Mouse (Mus musculus) left cerebral cortex, adult 8-10 months (tissue): ENCODE data around the gene Tfam. TPM values are rescaled to one million over a fixed set of nuclear protein-coding genes. Genes with fewer than 3 reads are reported as not detected.

Source experiments
- DNase-seq, 2 experiments: peaks; one replicate each; pipeline ENCODE4 v3.0.0; 2022; ENCODE audit warnings: low spot score in 2 of 2
- total RNA-seq, 4 experiments: library from RNA; stranded (reverse); gene quantifications; 2 replicates each; pipeline ENCODE4 v1.2.4; 2022

Tfam gene
- total RNA-seq: 10 to 100 TPM; 33.2 to 49.2 (median 37.5) TPM

DNA sequence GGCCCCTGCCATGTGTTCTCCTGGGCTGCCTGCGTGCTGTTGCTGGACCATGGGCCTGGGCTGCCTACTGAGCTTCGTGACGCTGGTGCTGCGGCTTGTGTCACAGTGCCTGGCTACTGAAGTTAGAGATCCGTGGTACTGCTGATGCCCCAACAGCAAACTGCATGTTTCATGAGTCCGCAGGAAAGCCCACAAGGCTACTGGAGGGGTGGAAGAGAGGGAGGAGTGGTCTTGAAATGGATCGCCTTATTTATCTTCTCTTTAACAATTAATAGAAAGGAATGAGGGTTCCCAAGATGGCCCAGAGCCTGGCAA lies at the start of gene Tfam:
Tfam (minus strand) TSS at position 41 of the 315 bp plus-strand sequence.
- no peak for DNase-seq

DNA sequence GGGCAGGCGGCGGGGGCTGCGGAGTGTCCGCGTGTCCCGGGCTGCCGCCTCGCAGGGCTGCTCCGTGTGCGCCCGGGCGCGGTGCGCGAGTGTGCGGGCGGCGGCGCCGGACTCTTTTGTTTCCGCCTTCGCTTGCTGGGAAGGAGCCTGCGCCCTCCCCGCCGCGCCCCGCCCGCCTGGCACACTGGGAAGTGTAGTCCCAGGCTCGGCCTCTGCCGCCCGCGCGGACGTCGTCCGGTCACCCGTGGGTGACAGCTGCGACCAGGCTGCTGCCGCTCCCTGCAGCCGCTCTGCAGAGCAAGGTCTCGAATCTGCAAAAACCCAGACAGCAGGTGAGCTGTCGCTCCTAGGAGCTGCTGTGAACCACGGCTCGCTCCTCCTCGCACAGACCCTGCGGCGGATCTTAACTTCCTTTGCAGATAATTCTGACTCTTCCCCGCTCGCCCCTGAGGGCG lies 47.1 kb upstream of the Tfam start, which contains the start of gene Ube2d1:
Ube2d1 (minus strand) TSS at position 137 of the 455 bp plus-strand sequence.
- DNase-seq: peak; percentile 87 to 91

GRCm38 (mm10) chr10:71284511-71285125 lies 46.5 kb upstream of the Tfam start:
- no peak for DNase-seq

DNA sequence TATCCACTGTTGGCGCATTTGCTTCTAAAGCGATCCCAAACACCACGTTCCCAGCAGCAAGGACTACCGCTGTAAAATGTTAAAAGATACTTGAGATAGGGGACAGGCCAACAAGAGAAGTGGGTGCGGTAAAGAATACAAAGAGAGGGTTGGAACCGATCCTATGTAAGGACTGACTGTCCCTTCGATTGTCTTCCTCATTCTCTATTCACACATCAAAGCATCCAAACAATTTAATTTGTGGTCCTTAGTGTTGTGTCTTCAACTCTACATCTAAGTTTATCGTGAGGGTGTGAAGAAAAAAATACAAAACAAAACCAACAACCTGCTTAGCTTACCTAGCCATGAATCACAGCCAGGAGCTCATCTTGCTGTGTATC lies 46.0 kb upstream of the Tfam start:
- no peak for DNase-seq

DNA sequence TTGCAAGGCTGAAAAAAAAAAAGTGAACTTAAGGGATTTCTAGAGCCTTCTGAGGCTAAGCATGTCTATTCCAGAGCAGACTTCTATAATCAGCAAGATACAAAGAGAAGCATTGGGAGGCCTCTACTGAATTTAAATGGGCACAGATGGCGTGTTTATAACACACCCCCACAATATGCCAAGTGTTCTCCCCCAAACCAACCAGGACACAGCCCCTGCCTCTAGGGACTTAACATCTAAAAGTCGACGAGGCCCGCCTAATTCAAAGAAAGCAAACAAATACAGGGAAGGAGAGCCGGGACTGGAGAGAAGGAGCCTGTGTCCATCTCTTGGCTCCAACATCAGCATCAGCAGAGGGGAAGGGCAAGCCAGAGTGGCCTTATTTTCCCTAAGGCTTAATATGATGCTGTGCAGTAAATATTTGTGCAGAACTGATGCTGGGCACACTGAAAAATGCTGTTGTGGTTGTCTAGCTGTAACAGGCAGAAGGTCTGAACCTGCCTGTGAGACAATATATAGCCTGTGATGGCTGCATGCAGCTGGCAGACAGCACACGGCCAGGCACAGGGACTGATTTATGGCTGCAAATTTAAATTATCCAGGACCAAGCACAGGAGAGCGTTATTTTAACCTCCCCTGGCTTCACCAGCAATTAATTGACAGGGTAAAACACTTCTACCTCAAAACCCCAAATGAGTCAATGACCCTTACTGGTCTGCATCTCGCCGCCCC lies 35.1 kb upstream of the Tfam start:
- no peak for DNase-seq

DNA sequence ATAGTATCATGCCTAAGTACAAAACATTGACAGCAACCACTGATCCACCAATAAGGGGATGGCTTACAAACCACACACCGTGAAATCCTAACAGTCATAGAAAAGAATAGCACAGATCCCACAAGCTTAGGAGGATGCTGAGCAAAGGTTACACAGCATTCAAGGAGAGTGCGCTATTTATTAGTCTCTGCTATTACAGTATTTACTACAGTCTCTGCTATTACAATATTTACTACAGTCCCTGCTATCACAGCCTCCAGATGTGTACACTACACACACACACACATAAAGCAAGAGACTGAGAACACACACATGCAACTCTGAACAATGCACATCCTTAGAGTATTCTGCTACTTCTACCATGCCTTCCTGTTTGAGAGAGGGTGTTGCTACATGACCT lies 29.9 kb upstream of the Tfam start:
- no peak for DNase-seq

DNA sequence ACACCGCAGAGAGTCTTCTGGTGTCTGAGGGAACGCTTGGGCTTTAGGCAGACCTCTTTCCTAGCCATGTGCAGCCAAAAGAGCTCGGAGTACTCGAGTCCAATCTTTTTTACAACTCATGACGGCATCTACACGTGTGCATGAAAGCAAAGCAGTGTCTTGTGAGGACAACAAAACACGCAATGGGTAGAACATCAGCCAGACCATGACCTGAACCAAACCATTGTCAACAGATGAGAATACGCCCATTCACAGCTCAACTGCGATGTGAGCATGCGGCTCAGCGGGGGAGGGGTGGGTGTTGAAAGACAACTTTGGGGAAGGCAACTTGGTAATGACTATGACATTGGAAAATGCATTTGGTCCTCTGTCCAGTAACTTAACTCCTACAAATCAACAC lies 29.4 kb upstream of the Tfam start:
- peak in 1 of 2 experiments; percentile 68 for DNase-seq

- no peak for DNase-seq
These were observed 27.0 kb upstream of the Tfam start for GRCm38 (mm10) chr10:71265067-71265466.

GRCm38 (mm10) chr10:71261637-71262036 lies 23.6 kb upstream of the Tfam start:
- no peak for DNase-seq

- DNase-seq: no peak
These were observed 20.9 kb upstream of the Tfam start for GRCm38 (mm10) chr10:71258943-71259342.

DNA sequence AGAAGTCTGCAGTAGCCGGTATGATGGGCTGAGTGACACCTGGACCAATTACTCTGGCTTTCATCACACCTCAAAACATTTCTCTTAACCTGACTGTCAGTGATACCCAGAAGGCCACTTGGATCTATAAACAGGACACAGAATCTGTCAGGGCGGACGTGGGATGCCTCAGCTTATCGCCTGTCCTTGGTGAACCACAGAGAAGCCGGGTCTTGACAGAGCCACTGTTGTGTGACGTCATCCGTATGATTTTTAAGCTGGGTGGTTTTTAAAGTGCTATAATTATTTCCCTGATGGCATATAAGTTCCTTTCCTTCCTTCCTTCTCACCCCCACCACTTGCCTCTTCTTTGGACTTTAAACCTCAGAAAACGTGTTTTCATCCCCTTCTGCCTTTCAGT lies 20.4 kb upstream of the Tfam start:
- DNase-seq: no peak

DNA sequence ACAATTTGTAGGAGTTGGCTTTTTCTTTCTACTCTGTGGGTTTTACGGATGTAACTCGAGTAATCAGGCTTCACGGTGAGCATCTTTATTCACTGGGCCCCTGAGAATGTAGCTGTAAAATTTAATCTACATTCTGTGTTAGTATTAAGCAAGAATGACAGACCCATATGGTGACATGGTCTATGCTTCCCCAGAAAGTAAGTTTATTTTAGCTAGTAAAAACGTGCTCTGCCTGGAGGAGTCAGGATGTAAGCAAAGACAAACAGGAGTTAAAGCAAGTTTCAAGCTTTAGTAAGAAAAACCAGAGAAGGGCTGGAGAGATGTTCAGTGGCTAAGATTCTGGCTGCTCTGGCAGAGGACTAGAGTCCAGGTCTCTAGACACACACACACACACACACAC lies 15.1 kb upstream of the Tfam start:
- DNase-seq: no peak

GRCm38 (mm10) chr10:71252421-71252820 lies 14.3 kb upstream of the Tfam start:
- no peak for DNase-seq

DNA sequence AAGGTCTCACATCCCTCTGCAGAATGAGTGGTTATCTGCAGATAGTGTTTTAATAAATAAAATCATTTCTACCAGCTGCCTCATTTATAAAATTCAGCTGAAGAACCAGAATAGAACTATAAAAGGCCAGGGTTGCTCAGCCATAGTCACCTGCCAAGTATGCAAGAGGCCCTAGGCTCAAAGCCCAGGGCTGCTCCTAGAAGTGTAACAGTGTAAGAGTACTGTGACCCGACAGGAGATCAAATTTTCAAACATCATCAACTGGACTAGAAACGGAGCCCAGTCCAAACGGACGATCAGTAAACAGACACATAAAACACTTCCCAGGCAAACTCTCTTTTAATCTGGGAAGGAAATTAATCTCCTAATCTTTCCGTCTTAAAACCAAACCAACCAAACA lies 13.8 kb upstream of the Tfam start:
- DNase-seq: no peak

GRCm38 (mm10) chr10:71251256-71251655 lies 13.2 kb upstream of the Tfam start:
- DNase-seq: no peak

DNA sequence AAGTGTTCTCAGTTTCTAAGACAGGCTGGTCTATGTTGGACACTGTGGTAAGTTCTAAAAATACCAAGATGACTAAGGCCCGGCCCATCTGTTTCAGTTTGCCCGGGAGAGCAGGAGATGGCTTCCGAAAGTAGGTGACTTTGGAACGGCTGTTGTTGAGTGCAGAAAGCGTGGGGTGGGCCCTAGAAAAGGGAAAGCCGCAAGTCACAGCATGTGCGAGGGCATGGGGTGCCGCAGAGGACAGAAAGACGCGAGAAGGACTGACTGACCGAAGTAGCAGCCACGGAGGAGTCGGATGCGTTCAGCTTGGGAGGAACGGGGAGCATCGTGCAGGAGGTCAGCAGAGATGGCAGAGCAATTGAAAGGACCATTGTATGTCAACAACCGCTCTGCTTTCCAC lies 12.4 kb upstream of the Tfam start:
- peak in 1 of 2 experiments; percentile 79 for DNase-seq

DNA sequence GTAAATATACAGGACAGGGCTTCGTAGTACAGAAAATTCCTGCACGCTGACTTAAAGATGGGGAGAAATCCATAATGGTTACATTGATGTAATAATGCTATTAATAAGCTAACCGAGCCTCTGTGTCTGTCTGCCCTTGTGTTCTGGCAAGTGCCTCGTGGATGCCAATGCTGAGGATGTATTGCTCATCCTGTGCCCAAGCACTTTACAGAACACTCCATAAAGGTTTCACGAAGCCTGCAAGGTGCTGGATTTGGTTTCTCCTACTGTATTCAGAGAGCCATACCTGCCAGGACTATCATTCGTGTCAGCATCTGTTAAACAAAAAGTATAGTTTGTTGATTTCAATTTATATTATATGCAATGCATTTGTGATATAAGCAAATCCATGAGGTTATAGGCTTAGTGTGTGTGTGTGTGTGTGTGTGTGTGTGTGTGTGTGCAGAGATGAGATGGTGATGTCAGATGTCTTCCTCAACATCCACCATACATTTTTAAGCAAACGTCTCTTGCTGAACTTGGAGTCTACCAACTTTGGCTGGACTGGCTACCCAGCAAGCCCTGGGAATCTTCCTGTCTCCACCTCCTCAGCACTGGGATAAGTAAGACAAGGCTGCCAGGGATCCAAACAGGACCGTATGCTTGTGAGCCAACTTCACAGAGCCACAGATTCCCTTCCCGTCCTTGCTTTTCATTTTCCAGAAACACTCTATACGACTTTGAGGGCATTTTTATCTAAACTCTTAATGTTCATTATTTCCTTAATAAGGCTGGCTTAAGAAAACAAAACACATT lies 11.2 kb upstream of the Tfam start:
- DNase-seq: peak in 1 of 2 experiments; percentile 37

GRCm38 (mm10) chr10:71246956-71247355 lies 8.9 kb upstream of the Tfam start:
- DNase-seq: no peak

DNA sequence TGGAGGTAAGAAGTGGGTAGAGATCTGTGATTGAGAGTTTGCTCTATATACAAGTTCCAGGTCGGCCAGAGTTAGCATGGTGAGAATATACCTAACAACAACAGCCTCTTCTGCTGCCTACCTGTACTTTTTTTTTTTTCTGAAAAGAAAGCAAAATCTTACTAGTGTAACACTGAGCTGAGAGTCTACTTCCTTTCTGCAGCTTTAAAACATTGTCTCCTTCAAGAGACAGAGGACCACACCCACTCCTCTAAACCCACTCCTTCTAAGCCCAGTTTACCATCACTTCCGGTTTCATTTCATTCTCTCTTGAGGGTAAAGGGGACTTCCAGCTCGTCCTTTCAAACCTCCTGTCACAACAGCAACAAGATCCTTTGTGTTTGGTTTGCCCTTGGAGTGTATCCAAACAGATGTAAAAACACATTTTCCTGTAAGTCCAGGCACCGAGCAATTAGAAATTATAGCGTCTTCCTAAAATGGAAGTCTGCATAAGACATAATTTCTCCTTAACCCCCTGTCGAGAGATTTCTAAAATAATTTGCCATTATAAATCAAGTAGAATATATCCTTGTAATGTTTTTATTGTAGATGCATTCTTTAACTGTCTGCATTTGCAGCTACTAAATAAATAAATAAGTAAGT lies 1.5 kb upstream of the Tfam start:
- DNase-seq: no peak

- peak; percentile 91 to 94 for DNase-seq
These were observed 402 bp downstream of the Tfam start for GRCm38 (mm10) chr10:71237516-71238239.

DNA sequence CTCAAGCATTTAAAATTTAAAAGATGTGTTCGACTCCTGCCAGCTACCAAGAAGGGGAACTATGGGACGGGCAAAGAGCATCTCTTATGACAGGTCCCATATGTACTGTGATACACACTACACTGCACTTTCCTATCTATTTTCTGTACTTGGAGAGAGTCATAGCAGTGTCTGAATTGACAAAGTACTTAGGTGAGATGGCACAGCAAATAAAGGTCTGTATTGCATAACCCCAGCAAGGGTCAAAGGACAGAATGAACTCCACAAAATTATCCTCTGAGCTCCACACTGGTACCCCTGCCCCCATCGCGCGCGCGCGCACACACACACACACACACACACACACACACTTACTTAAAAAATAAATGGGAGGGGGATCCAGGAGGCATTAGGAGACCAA lies 4.0 kb downstream of the Tfam start:
- DNase-seq: no peak
